Mouse (Mus musculus): ENCODE measurements around the gene Vcl.

Gene Vcl

GRCm38 (mm10) chr14:20938860-20939259 is 9.7 kb downstream of the Vcl start:
- no peak for DNase-seq (ENCODE audit: low read depth, low spot score)

DNA sequence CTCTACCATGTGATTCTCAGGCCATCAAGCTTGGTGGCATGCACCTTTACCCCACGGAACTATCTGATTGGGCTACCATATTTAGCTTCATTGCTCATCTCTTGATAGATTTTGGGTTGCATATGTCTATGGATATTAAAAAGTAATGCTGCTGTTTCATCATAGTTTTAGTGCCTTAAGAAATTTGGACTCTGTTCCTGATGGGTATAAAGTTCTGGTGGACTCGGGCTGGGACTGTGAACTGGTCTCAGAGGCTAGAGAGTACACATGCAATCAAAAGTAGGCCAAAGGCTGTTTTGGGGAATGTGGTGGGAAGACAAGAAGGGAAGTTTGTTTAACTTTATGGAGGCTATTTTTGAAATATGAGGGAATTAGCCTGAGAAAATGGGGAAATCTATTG is 16.1 kb downstream of the Vcl start:
- DNase-seq (ENCODE audit: low read depth, low spot score) = no peak

DNA sequence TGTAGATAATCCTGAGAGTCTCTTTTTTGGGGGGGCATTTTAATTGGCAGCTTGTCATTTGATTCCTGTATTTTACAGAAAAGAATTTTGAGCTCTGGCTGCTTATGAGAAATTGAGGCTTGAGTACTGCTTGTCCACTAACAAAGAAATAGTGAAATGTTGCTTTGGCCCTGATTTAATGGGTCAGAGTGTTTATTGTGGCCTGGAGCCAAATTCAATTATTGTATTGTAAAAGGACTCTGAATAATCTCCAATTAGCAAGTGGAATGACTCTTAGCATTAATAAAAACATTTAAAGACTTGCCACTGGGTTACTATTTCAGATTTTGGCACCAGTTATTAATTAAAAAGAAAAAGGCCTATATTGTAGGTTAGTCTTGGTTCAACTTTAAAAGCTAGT is 26.8 kb downstream of the Vcl start:
- DNase-seq (ENCODE audit: low read depth, low spot score) = no peak

DNA sequence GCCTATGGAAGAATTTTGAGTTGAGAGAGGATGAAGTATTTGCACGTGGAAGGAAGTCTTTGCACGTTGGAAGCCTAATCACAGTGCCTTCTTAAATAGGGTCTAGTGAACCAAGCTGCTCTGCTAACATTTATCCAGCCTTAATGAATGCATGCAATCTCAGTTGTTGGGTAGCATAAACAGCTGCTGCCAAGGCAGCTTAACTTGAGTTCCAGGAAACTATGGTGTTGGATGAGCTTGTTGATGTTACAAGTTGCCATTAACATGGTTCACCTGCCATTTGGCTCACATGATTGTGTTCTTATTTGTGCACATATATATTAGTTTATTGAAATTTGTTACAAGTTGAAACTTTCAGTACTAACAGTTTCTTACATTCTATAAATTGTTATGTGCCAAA is 29.8 kb downstream of the Vcl start:
- DNase-seq (ENCODE audit: low read depth, low spot score) = no peak

DNA sequence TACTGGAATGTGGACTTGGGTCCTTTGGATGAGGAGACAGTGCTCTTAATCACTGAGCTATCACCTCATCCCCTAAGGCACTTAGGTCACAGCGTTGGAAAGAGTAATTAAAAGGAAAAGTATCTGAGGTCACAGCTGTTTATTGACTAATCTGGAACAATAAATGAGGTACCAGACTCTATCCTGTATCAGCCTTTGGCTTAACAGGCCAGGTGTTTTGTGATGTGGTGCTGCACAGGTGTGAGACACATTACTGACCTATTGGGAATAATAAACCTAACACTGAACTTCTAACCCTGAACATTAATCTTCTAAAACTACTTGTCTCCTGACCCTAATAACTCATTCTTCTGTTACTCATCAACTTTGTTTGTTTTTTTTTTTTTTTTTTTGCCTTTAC is 33.3 kb downstream of the Vcl start:
- DNase-seq (ENCODE audit: low read depth, low spot score) = no peak

DNA sequence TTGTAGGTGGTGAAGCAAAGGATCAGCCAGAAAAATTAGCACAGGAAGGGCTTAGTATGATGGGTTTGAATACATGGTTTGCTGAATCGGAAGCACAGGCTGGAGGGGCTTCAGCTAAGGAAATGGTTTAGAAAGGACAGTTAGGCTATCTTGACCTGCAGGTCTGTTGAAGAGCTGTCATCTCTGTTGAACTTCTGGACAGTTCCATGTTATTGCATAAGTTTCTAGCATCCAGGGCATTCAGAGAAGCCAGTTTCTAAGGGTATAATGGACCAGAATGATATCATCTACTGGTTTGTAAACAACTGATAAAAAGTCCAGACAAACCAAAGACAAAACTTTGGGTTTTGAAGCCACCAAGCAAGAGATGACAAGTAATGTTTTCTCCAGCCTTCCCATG is 33.7 kb downstream of the Vcl start:
- DNase-seq (ENCODE audit: low read depth, low spot score) = no peak

- DNase-seq (ENCODE audit: low read depth, low spot score) = peak; percentile 46
Observed at GRCm38 (mm10) chr14:20963863-20964262, 34.7 kb downstream of the Vcl start.

GRCm38 (mm10) chr14:20964285-20964684 is 35.1 kb downstream of the Vcl start:
- DNase-seq (ENCODE audit: low read depth, low spot score) = no peak

GRCm38 (mm10) chr14:20966959-20967670 is 37.9 kb downstream of the Vcl start:
- DNase-seq (ENCODE audit: low read depth, low spot score) = peak; percentile 7

DNA sequence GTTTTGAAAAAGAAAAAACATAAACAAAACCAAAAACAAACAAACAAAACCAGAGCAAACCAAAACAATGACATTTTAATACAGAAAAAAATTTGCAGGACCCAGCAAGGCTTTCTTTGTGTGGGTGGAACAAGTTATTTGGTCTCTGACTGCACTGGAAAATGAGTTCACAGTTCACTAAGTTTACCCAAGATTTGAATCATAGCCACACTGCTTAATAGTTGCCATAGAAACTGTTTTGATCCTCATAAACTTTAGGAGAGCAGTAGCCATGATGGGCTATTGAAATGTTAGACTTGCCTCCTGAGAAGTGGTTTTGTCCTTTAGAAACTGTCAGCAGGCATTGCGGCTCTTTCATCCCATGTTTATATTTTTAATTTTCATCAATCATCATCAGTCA is 39.9 kb downstream of the Vcl start:
- no peak for DNase-seq (ENCODE audit: low read depth, low spot score)

GRCm38 (mm10) chr14:20970389-20970788 is 41.2 kb downstream of the Vcl start:
- DNase-seq (ENCODE audit: low read depth, low spot score) = peak; percentile 6

- no peak for DNase-seq (ENCODE audit: low read depth, low spot score)
Observed at GRCm38 (mm10) chr14:20970927-20971326, 41.7 kb downstream of the Vcl start.

DNA sequence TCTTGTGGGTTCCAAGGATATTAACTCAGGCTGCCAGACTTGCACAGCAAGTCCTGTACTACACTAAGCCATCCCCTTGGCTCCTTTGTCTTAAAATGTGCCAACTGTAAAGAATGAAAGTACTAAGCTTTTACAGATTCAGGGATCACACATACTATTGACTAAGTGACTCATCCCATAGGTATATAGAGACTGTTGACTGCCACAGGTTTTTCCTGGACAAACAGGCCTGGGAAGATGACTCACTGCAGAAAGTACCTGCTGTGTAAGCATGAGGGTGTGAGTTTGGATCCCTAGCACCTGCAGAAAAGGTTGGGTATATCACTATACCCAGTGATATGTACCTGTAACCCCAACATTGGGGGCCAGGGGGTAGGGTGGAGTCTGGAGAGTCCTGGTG is 44.6 kb downstream of the Vcl start:
- DNase-seq (ENCODE audit: low read depth, low spot score) = no peak

- DNase-seq (ENCODE audit: low read depth, low spot score) = no peak
Observed at GRCm38 (mm10) chr14:20976741-20977140, 47.5 kb downstream of the Vcl start.

- no peak for DNase-seq (ENCODE audit: low read depth, low spot score)
Observed at GRCm38 (mm10) chr14:20977726-20978125, 48.5 kb downstream of the Vcl start.

- no peak for DNase-seq (ENCODE audit: low read depth, low spot score)
Observed at GRCm38 (mm10) chr14:20983832-20984231, 54.6 kb downstream of the Vcl start.

- no peak for DNase-seq (ENCODE audit: low read depth, low spot score)
Observed at GRCm38 (mm10) chr14:20985482-20985881, 56.3 kb downstream of the Vcl start.

DNA sequence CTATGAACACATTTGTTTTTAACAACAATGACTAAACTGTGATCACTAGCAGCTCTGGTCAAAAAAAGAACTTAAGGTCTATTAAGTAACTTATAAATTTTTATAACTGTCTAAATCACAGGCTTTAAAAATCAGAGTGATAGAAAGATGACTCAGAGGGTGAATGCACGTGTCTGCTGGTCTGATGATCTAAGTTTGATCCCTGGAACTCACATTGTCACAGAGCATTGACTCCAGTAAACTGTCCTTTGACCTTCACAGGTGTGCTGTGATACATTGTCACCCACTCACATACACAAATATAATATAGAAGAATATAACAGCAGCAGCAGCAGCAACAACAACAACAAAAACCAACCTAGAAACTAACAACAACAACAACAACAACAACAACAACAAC is 62.3 kb downstream of the Vcl start:
- no peak for DNase-seq (ENCODE audit: low read depth, low spot score)

- peak; percentile 69 for DNase-seq (ENCODE audit: low read depth, low spot score)
Observed at GRCm38 (mm10) chr14:20993067-20993691, 64.0 kb downstream of the Vcl start.

DNA sequence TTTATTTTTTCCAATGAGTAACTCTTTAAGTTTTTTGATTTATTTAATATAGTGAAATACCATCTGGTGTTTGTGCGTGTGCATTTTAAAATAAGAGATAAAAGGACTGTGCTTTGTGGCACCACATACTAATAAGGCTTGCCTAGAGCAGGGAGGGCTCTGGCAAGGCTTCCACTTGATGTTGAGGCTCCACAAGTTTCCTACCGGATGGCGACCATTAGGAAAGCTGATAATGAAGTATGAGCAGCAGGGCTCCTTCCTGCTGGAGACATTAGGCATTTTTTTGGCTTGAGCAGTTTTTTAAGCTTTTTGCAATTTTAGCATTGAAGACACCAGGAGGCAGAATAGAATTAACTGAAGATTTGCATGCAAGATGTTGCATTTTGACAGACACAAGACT is 65.3 kb downstream of the Vcl start:
- no peak for DNase-seq (ENCODE audit: low read depth, low spot score)

DNA sequence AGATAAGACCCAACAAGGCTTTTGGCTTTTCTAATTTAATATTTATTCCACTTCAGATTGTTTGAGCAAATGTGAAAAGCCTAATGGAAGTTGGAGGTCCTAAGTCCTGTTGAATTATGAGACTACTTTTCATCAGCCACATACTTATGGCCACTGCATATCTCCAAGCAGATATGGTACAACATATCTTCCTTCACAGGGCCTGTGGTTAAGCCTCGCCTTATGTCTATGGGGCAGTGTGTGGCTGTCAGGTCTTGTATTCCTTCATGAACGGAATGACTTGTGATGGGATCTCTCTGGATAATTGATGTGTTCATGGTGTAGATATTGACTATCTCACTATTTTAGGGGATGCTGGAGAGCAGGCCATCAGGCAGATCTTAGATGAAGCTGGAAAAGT is 66.3 kb downstream of the Vcl start:
- DNase-seq (ENCODE audit: low read depth, low spot score) = no peak

DNA sequence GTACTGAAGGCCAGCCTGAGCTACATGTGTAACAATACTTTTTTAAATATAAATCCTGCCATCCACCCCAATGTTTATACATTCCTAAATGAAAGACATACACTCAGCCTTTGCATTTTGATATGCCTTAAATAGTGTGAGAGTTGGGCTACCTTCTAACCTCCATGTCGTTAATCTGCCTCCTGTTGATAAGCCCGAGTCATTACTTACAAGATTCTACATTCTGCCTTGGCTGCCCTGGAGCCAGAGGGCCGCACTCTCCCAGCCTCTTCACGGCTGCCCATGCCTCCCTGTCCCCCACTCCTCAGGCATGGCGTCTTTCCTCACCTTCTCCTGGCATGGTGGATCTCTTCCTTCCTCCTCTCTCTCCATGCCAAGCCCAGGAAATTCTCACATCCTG is 67.2 kb downstream of the Vcl start:
- DNase-seq (ENCODE audit: low read depth, low spot score) = no peak

- DNase-seq (ENCODE audit: low read depth, low spot score) = no peak
Observed at GRCm38 (mm10) chr14:20997548-20997947, 68.3 kb downstream of the Vcl start.

GRCm38 (mm10) chr14:20999617-21000016 is 70.4 kb downstream of the Vcl start:
- DNase-seq (ENCODE audit: low read depth, low spot score) = no peak

All from CD4-positive, CD25-positive, alpha-beta regulatory T cell, adult 2 months (primary cell).